Comparison of ENCODE assay signal across 24 mouse cellular contexts in genomic region chr3:143071839-143072373, GRCm38 (mm10).
DNase-seq lines count a peak whose midpoint lies in the region; ATAC-seq and TF ChIP-seq lines count a peak whose summit lies in the region.
"Had no signal": no experiment of that assay in that cellular context is flagged by ENCODE, and none has a peak within 500 bp of the region (broad histone marks: within the 10 kb centered on the region; RNA-seq: fewer than 3 reads in every experiment).

No protein-coding gene starts in this region.

- no peak for TF ChIP-seq CTCF in lung, adult 2 months (IDR thresholded peaks at IDR 0.05; ENCODE audit: insufficient read depth, low read length)
- TF ChIP-seq CTCF in liver, postnatal 0 days (IDR thresholded peaks at IDR 0.05; ENCODE audit: low read depth), result no peak

- no peak for TF ChIP-seq POLR2A in lung, adult 2 months (IDR thresholded peaks at IDR 0.05; ENCODE audit: borderline replicate concordance, extremely low read depth, low read depth, low read length)

- no peak for TF ChIP-seq EP300 in liver, postnatal 0 days (IDR thresholded peaks at IDR 0.05; ENCODE audit: low read depth)

- H3K4me3 ChIP-seq in lung, adult 2 months (replicated peaks; ENCODE audit: extremely low read depth, low read depth, low read length), result no peak overlapping the region
- no peak overlapping the region for H3K4me3 ChIP-seq in liver, postnatal 0 days (ENCODE audit: low read depth, low read length)
- H3K4me3 ChIP-seq: embryonic facial prominence, embryonic 15.5 days; erythroblast, embryonic 14.5 days; forebrain, embryonic 10.5 days; gastrocnemius, adult 2 months; heart, embryonic 15.5 days; hindbrain, embryonic 10.5 days had no signal

- H3K4me1 ChIP-seq in lung, adult 2 months (ENCODE audit: control insufficient read depth, insufficient read depth, low read length), result no peaks in the 10 kb centered on the region
- H3K4me1 ChIP-seq in liver, postnatal 0 days (ENCODE audit: insufficient read depth), result no peaks in the 10 kb centered on the region
- H3K4me1 ChIP-seq: embryonic facial prominence, embryonic 15.5 days; forebrain, embryonic 10.5 days; hindbrain, embryonic 10.5 days had no signal

- whole genome bisulfite sequencing in lung, adult 2 months, result 36% methylated on average over 4 of the region's 4 CpGs
- 76% methylated on average over 4 of the region's 4 CpGs for WGBS in liver, postnatal 0 days (ENCODE audit: insufficient replicate concordance)

- intact Hi-C loops in left cerebral cortex, postnatal 10 days (cut with DNase I), result no loop called here

- DNase-seq in adrenal gland, postnatal 10 days, result peak; percentile 12
- DNase-seq in adrenal gland, adult 18-20 months (ENCODE audit: low spot score in 2 of 2), result no peak
- DNase-seq in lung, adult 18-20 months, result peak; percentile 15 to 36
- no peak for DNase-seq in lung, adult 2 months
- peak; percentile 36 for DNase-seq in lung, postnatal 14 days
- DNase-seq in embryo, embryonic 9.5 days (ENCODE audit: extremely low spot score), result no peak
- no peak for DNase-seq in left cerebral cortex, postnatal 10 days (ENCODE audit: extremely low spot score in 1 of 2, low spot score in 2 of 2)
- DNase-seq in liver, postnatal 0 days, result no peak
- DNase-seq: adrenal gland, adult 2 months; B cell, adult 2 months; cerebellum, adult 11 months; cerebellum, adult 9-10 months; cerebellum, postnatal 25 days; gastrocnemius, adult 2 months had no signal

- no peak overlapping the region for H3K4me2 ChIP-seq in liver, postnatal 0 days (ENCODE audit: low read depth, low read length)
- H3K4me2 ChIP-seq: embryonic facial prominence, embryonic 15.5 days; heart, embryonic 11.5 days; heart, embryonic 15.5 days; hindbrain, embryonic 14.5 days had no signal

- H3K27ac ChIP-seq in liver, postnatal 0 days (ENCODE audit: low read depth), result no peak overlapping the region
- H3K27ac ChIP-seq: embryonic facial prominence, embryonic 15.5 days; forebrain, embryonic 10.5 days; gastrocnemius, adult 2 months; heart, embryonic 15.5 days; hindbrain, embryonic 10.5 days; hindbrain, embryonic 14.5 days had no signal

- no peaks in the 10 kb centered on the region for H3K36me3 ChIP-seq in liver, postnatal 0 days (replicated peaks; ENCODE audit: insufficient read depth, low read length)
- H3K36me3 ChIP-seq: embryonic facial prominence, embryonic 15.5 days; forebrain, embryonic 10.5 days; G1E; heart, embryonic 15.5 days; hindbrain, embryonic 10.5 days had no signal

- ATAC-seq in liver, postnatal 0 days, result no peak
- ATAC-seq: CD4-positive, CD25-positive, alpha-beta regulatory T cell, adult 4 months; forebrain, embryonic 14.5 days had no signal

- H3K27me3 ChIP-seq in liver, postnatal 0 days (ENCODE audit: insufficient read depth, low read length), result no peaks in the 10 kb centered on the region
- H3K27me3 ChIP-seq: embryonic facial prominence, embryonic 15.5 days; heart, embryonic 15.5 days had no signal

- H3K9me3 ChIP-seq in liver, postnatal 0 days (ENCODE audit: low read length), result no peaks in the 10 kb centered on the region
- H3K9me3 ChIP-seq: embryonic facial prominence, embryonic 15.5 days; heart, embryonic 15.5 days; hindbrain, embryonic 10.5 days had no signal

- H3K9ac ChIP-seq in liver, postnatal 0 days (replicated peaks), result no peak overlapping the region
- H3K9ac ChIP-seq: embryonic facial prominence, embryonic 15.5 days; heart, embryonic 15.5 days; hindbrain, embryonic 14.5 days had no signal

Comparison
In these comparisons a context has a peak if more than half of its experiments do, and no peak if none do; other contexts are left out.
1. DNase-seq: peak in adrenal gland, postnatal 10 days (single experiment), lung, adult 18-20 months (2 of 2) and lung, postnatal 14 days (single experiment); none in adrenal gland, adult 18-20 months (0 of 2), lung, adult 2 months (single experiment), embryo, embryonic 9.5 days (single experiment), left cerebral cortex, postnatal 10 days (0 of 2) and liver, postnatal 0 days (single experiment).